Mouse (Mus musculus): ENCODE measurements around the gene Psmb8. TPM values are rescaled to one million over a fixed set of nuclear protein-coding genes. Genes with fewer than 3 reads are reported as not detected.

Psmb8 gene
- polyA plus RNA-seq, 1 experiment from 2014 or later = 15.4 TPM

- H3K4me1 ChIP-seq (ENCODE audit: control insufficient read depth, insufficient read depth, low read length) = peaks cover 8% of the 10 kb centered on the region; the same call in 1 of the 2 replicates
- no peaks in the 10 kb centered on the region for H3K9me3 ChIP-seq (replicated peaks; ENCODE audit: control insufficient read depth, low read length)
- H3K4me2 ChIP-seq (ENCODE audit: low read depth, low read length) = peak within 1 kb of the TSS; percentile 99
- peak within 1 kb of the TSS; percentile 81 for H3K9ac ChIP-seq (ENCODE audit: low read length)
- under 1% methylated on average over 46 of the region's 46 CpGs for WGBS
- peak; percentile 97 for ATAC-seq (ENCODE audit: insufficient read depth, low FRiP score)
- no peaks in the 10 kb centered on the region for H3K36me3 ChIP-seq (ENCODE audit: control insufficient read depth, insufficient read depth, low read length)
- peak within 1 kb of the TSS; percentile 56 for H3K4me3 ChIP-seq (replicated peaks; ENCODE audit: low read length)
- peak within 1 kb of the TSS; percentile 71 for H3K27ac ChIP-seq (ENCODE audit: low read length)
- peaks cover 17% of the 10 kb centered on the region for H3K27me3 ChIP-seq (ENCODE audit: control insufficient read depth, insufficient read depth, low read length)
Measured at GRCm38 (mm10) chr17:34187261-34187916, 10.1 kb upstream of the Psmb8 start, which contains the start of the genes Tap1 and Psmb9. Gene Tap1, plus strand, starts transcription at chr17:34187553. Gene Psmb9, minus strand, starts transcription at chr17:34187764.

- Histone ChIP-seq H3K36me3 (ENCODE audit: control insufficient read depth, insufficient read depth, low read length) (no peaks in the 10 kb centered on the region), H3K27ac (ENCODE audit: low read length) (peak overlapping the region; percentile 71), H3K4me2 (ENCODE audit: low read depth, low read length) (peak overlapping the region; percentile 99), H3K4me3 (replicated peaks; ENCODE audit: low read length) (peak overlapping the region; percentile 56), H3K9me3 (replicated peaks; ENCODE audit: control insufficient read depth, low read length) (no peaks in the 10 kb centered on the region), H3K9ac (ENCODE audit: low read length) (peak overlapping the region; percentile 81), H3K27me3 (ENCODE audit: control insufficient read depth, insufficient read depth, low read length) (peaks cover 17% of the 10 kb centered on the region), H3K4me1 (ENCODE audit: control insufficient read depth, insufficient read depth, low read length) (peaks cover 8% of the 10 kb centered on the region; the same call in 1 of the 2 replicates)
- WGBS = 3% methylated on average over 20 of the region's 20 CpGs
- ATAC-seq (ENCODE audit: insufficient read depth, low FRiP score) = peak; percentile 15; the same call in 1 of the 2 replicates
Measured at GRCm38 (mm10) chr17:34188010-34188409, 9.5 kb upstream of the Psmb8 start.

GRCm38 (mm10) chr17:34188986-34189385 is 8.5 kb upstream of the Psmb8 start:
- H3K36me3 ChIP-seq (ENCODE audit: control insufficient read depth, insufficient read depth, low read length) = no peaks in the 10 kb centered on the region
- H3K9me3 ChIP-seq (replicated peaks; ENCODE audit: control insufficient read depth, low read length) = no peaks in the 10 kb centered on the region
- no peak overlapping the region for H3K4me3 ChIP-seq (replicated peaks; ENCODE audit: low read length)
- H3K4me1 ChIP-seq (ENCODE audit: control insufficient read depth, insufficient read depth, low read length) = peaks cover 8% of the 10 kb centered on the region; the same call in 1 of the 2 replicates
- H3K4me2 ChIP-seq (ENCODE audit: low read depth, low read length) = no peak overlapping the region
- H3K9ac ChIP-seq (ENCODE audit: low read length) = no peak overlapping the region
- no peak overlapping the region for H3K27ac ChIP-seq (ENCODE audit: low read length)
- H3K27me3 ChIP-seq (ENCODE audit: control insufficient read depth, insufficient read depth, low read length) = peaks cover 22% of the 10 kb centered on the region
- no peak for ATAC-seq (ENCODE audit: insufficient read depth, low FRiP score)
- 67% methylated on average over 6 of the region's 6 CpGs for WGBS

GRCm38 (mm10) chr17:34192852-34193251 is 4.7 kb upstream of the Psmb8 start:
- H3K27me3 ChIP-seq (ENCODE audit: control insufficient read depth, insufficient read depth, low read length) = peaks cover 28% of the 10 kb centered on the region
- no peak for ATAC-seq (ENCODE audit: insufficient read depth, low FRiP score)

GRCm38 (mm10) chr17:34193468-34193867 is 4.1 kb upstream of the Psmb8 start:
- WGBS = 51% methylated on average over 8 of the region's 8 CpGs
- Histone ChIP-seq H3K4me2 (ENCODE audit: low read depth, low read length) (no peak overlapping the region), H3K36me3 (ENCODE audit: control insufficient read depth, insufficient read depth, low read length) (no peaks in the 10 kb centered on the region), H3K27me3 (ENCODE audit: control insufficient read depth, insufficient read depth, low read length) (peaks cover 31% of the 10 kb centered on the region), H3K4me3 (replicated peaks; ENCODE audit: low read length) (no peak overlapping the region), H3K4me1 (ENCODE audit: control insufficient read depth, insufficient read depth, low read length) (peaks cover 10% of the 10 kb centered on the region), H3K9ac (ENCODE audit: low read length) (no peak overlapping the region), H3K27ac (ENCODE audit: low read length) (no peak overlapping the region), H3K9me3 (replicated peaks; ENCODE audit: control insufficient read depth, low read length) (no peaks in the 10 kb centered on the region)
- ATAC-seq (ENCODE audit: insufficient read depth, low FRiP score) = no peak

More at GRCm38 (mm10) chr17:34192852-34193251, 4.7 kb upstream of the Psmb8 start:
- 25% methylated on average over 16 of the region's 16 CpGs for WGBS
- Histone ChIP-seq H3K4me2 (ENCODE audit: low read depth, low read length) (no peak overlapping the region), H3K36me3 (ENCODE audit: control insufficient read depth, insufficient read depth, low read length) (no peaks in the 10 kb centered on the region), H3K4me1 (ENCODE audit: control insufficient read depth, insufficient read depth, low read length) (peaks cover 8% of the 10 kb centered on the region), H3K4me3 (replicated peaks; ENCODE audit: low read length) (no peak overlapping the region), H3K27ac (ENCODE audit: low read length) (no peak overlapping the region), H3K9me3 (replicated peaks; ENCODE audit: control insufficient read depth, low read length) (no peaks in the 10 kb centered on the region), H3K9ac (ENCODE audit: low read length) (no peak overlapping the region)

GRCm38 (mm10) chr17:34194723-34195122 is 2.8 kb upstream of the Psmb8 start:
- WGBS = 89% methylated on average over 4 of the region's 4 CpGs
- no peak overlapping the region for H3K27ac ChIP-seq (ENCODE audit: low read length)
- no peak overlapping the region for H3K9ac ChIP-seq (ENCODE audit: low read length)
- H3K9me3 ChIP-seq (replicated peaks; ENCODE audit: control insufficient read depth, low read length) = no peaks in the 10 kb centered on the region
- no peak overlapping the region for H3K4me2 ChIP-seq (ENCODE audit: low read depth, low read length)
- no peaks in the 10 kb centered on the region for H3K36me3 ChIP-seq (ENCODE audit: control insufficient read depth, insufficient read depth, low read length)
- H3K4me1 ChIP-seq (ENCODE audit: control insufficient read depth, insufficient read depth, low read length) = peaks cover 10% of the 10 kb centered on the region
- H3K27me3 ChIP-seq (ENCODE audit: control insufficient read depth, insufficient read depth, low read length) = peaks cover 39% of the 10 kb centered on the region
- no peak for ATAC-seq (ENCODE audit: insufficient read depth, low FRiP score)
- no peak overlapping the region for H3K4me3 ChIP-seq (replicated peaks; ENCODE audit: low read length)

- no peak for ATAC-seq (ENCODE audit: insufficient read depth, low FRiP score)
- peaks cover 38% of the 10 kb centered on the region for H3K27me3 ChIP-seq (ENCODE audit: control insufficient read depth, insufficient read depth, low read length)
- no peak overlapping the region for H3K4me3 ChIP-seq (replicated peaks; ENCODE audit: low read length)
- H3K9ac ChIP-seq (ENCODE audit: low read length) = no peak overlapping the region
- H3K36me3 ChIP-seq (ENCODE audit: control insufficient read depth, insufficient read depth, low read length) = no peaks in the 10 kb centered on the region
- 36% methylated on average over 12 of the region's 12 CpGs for WGBS
- H3K9me3 ChIP-seq (replicated peaks; ENCODE audit: control insufficient read depth, low read length) = no peaks in the 10 kb centered on the region
- no peak overlapping the region for H3K27ac ChIP-seq (ENCODE audit: low read length)
- H3K4me1 ChIP-seq (ENCODE audit: control insufficient read depth, insufficient read depth, low read length) = peaks cover 10% of the 10 kb centered on the region
- no peak overlapping the region for H3K4me2 ChIP-seq (ENCODE audit: low read depth, low read length)
Measured at GRCm38 (mm10) chr17:34196491-34196890, 1.0 kb upstream of the Psmb8 start.

- WGBS = 2% methylated on average over 32 of the region's 32 CpGs
- ATAC-seq (ENCODE audit: insufficient read depth, low FRiP score) = no peak
- H3K4me1 ChIP-seq (ENCODE audit: control insufficient read depth, insufficient read depth, low read length) = peaks cover 10% of the 10 kb centered on the region
- no peaks in the 10 kb centered on the region for H3K9me3 ChIP-seq (replicated peaks; ENCODE audit: control insufficient read depth, low read length)
- H3K9ac ChIP-seq (ENCODE audit: low read length) = peak overlapping the region; percentile 68
- no peaks in the 10 kb centered on the region for H3K36me3 ChIP-seq (ENCODE audit: control insufficient read depth, insufficient read depth, low read length)
- H3K4me2 ChIP-seq (ENCODE audit: low read depth, low read length) = peak overlapping the region; percentile 79
- no peak overlapping the region for H3K27ac ChIP-seq (ENCODE audit: low read length)
- peaks cover 35% of the 10 kb centered on the region for H3K27me3 ChIP-seq (ENCODE audit: control insufficient read depth, insufficient read depth, low read length)
- H3K4me3 ChIP-seq (replicated peaks; ENCODE audit: low read length) = peak overlapping the region; percentile 56
Measured at GRCm38 (mm10) chr17:34197904-34198520, 491 bp downstream of the Psmb8 start.

- Histone ChIP-seq H3K9ac (ENCODE audit: low read length) (peak overlapping the region; percentile 68), H3K9me3 (replicated peaks; ENCODE audit: control insufficient read depth, low read length) (no peaks in the 10 kb centered on the region), H3K4me1 (ENCODE audit: control insufficient read depth, insufficient read depth, low read length) (peaks cover 10% of the 10 kb centered on the region), H3K36me3 (ENCODE audit: control insufficient read depth, insufficient read depth, low read length) (no peaks in the 10 kb centered on the region), H3K27ac (ENCODE audit: low read length) (no peak overlapping the region), H3K27me3 (ENCODE audit: control insufficient read depth, insufficient read depth, low read length) (peaks cover 34% of the 10 kb centered on the region), H3K4me2 (ENCODE audit: low read depth, low read length) (peak overlapping the region; percentile 79), H3K4me3 (replicated peaks; ENCODE audit: low read length) (peak overlapping the region; percentile 56)
- WGBS = 8% methylated on average over 11 of the region's 11 CpGs
- no peak for ATAC-seq (ENCODE audit: insufficient read depth, low FRiP score)
Measured at GRCm38 (mm10) chr17:34198521-34198912, 996 bp downstream of the Psmb8 start.
